Mouse (Mus musculus) heart, adult 2 months (tissue): ENCODE measurements around the gene Fibcd1.

ENCODE experiments used
- CTCF ChIP-seq: fragments of 200-600 bp; IDR thresholded peaks from 2 replicates; pipeline ENCODE4 v1.8.1; 2022; ENCODE audit warnings: antibody characterized with exemption, mild to moderate bottlenecking, moderate library complexity
- POLR2A ChIP-seq: fragments of 200-500 bp; IDR thresholded peaks from 2 replicates; pipeline ENCODE4 v1.6.1; 2011; ENCODE audit warnings: mild to moderate bottlenecking, low read depth, low read length, control low read depth; ENCODE audit not compliant: insufficient read depth

DNA sequence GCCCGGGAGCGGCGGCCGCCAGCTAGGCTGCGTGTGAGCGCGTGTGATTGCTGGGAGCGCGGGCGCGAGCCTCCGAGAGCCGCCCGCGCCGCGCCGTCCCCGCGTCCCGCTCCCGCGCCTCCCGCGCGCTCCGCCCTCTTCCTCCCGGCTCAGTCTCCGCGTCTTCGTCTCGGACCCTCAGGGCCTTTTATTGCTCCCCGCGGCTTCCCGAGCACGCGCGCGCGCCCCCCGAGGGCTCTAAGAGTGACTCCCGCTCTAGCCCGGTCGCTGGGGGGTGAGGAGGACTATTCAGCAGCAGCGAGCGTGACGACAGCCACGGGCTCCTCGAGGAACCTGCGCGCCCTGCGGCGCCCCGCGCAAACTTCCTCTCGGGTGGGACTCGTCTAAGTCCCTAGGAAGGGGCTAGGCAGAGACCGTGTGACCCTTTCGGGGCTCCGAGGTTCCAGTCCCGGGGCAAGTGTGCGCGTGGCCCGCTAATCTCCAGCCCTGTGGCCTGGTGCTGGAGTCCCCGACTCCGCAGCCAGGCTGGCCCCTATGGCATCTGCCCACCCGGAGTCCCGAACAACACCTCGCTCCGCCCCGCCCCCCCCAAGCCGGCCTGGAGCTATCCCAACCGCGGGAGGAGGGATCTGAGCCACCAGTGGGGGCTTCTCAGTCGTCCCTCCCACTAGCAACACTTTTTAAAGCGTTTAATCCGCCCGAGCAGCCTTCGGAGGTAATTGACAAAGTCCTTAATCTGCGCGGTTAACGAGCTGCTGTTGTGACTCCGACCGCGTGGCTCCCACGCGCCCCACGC lies at the start of gene Fibcd1:
- TF ChIP-seq POLR2A (no peak), CTCF (no peak)
